Mouse (Mus musculus) monocyte, adult 5-6 weeks (primary cell): Measurements from ENCODE around the gene Rps25. TPM values are rescaled to one million over a fixed set of nuclear protein-coding genes. Genes with fewer than 3 reads are reported as not detected.
"Not testable (repeated sequence)": the region's sequence is repeated elsewhere in the genome, so short reads cannot be mapped to it uniquely, and the experiment has no call there.

Experiments used
- ATAC-seq: fragments of 153-309, 156-312 bp; replicated peaks from 2 replicates; pipeline ENCODE4 v1.8.0; 2017; ENCODE audit warnings: mild to moderate bottlenecking; ENCODE audit not compliant: low TSS enrichment, insufficient number of reproducible peaks, severe bottlenecking, poor library complexity, low FRiP score
- total RNA-seq: library from RNA; stranded (forward); fragments of 200-1000, 200-491, 200-594 nt; gene quantifications from 3 replicates; pipeline ENCODE4 v1.2.3, GENCODE M21; 2017

Rps25 gene
- total RNA-seq, 1 experiment from 2014 or later: 1,501 TPM

DNA sequence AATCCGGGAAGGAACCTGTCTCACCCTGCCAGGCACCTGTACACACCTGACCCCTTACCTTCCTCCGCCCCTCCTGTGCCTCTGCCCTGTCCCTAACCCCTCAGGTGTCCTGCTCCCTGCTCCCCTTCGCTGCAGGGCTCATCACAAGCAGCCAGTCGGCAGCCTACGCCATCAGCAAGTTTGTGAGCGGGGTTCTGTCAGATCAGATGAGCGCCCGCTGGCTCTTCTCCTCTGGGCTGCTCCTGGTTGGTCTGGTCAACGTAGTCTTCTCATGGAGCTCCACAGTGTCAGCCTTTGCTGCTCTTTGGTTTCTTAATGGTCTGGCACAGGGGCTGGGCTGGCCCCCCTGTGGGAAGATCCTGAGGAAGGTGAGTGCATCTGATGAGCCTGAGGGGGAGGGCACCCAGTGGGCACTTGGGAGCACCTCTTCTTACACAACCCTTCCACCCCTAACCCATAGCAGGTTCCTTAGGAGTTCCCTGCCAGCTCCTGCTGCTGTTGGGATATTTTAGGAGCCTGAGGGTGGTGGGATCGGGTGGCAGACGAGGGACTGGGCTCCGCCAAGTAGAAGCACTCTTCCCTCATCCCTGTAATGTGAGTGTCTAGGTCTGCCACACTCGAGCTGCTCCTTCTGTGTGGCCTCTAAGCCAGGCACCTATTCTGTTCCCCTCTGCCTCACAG is 7.7 kb upstream of the Rps25 start:
- ATAC-seq: no peak

DNA sequence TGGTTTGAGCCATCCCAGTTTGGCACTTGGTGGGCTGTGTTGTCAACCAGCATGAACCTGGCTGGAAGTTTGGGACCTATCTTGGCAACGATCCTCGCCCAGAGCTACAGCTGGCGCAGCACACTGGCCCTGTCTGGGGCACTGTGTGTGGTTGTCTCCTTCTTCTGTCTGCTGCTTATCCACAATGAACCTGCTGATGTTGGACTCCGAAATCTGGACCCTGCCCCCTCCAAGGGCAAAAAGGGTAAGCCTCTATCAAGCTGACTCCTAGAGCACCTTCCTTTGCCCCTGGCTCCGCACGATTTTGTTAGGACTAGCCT is 7.2 kb upstream of the Rps25 start:
- no peak for ATAC-seq

- ATAC-seq: no peak
Observed at GRCm38 (mm10) chr9:44401081-44401480, 5.9 kb upstream of the Rps25 start.

DNA sequence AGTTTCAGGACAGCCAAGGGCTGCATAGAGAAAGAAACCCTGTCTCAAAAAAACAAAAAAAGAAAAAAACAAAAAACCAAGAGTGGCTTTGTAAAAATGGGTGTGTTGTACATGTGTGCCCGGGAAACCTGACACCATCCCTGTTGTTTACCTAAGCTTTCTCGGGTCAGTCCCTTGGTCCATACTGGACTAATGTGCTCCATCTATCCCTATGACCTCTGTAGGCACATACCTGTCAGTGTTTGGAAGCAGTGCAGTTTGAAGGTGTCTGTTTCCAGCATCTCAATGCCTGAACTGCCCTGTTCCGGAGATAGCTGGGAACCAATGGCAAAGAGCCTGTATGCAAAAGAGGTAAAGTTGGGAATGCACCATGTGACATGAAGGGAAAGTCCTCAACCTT is 1.9 kb upstream of the Rps25 start:
- ATAC-seq: no peak

GRCm38 (mm10) chr9:44407752-44408097 is 786 bp downstream of the Rps25 start:
- ATAC-seq: no peak

DNA sequence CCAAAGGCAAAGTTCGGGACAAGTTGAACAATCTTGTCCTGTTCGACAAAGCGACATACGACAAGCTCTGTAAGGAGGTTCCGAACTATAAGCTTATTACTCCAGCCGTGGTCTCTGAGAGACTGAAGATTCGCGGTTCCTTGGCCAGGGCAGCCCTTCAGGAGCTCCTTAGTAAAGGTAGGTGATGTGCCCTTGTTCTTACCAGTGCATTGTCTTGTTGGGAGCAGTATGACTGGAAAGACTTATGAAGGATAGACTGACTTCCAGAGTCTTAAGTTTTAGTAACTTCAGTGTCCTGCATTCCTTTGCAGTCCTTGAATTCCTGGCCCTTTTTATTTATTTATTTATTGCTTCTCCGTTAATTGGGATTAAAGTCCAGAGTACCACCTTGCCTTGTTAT is 1.8 kb downstream of the Rps25 start:
- not testable (repeated sequence) for ATAC-seq

DNA sequence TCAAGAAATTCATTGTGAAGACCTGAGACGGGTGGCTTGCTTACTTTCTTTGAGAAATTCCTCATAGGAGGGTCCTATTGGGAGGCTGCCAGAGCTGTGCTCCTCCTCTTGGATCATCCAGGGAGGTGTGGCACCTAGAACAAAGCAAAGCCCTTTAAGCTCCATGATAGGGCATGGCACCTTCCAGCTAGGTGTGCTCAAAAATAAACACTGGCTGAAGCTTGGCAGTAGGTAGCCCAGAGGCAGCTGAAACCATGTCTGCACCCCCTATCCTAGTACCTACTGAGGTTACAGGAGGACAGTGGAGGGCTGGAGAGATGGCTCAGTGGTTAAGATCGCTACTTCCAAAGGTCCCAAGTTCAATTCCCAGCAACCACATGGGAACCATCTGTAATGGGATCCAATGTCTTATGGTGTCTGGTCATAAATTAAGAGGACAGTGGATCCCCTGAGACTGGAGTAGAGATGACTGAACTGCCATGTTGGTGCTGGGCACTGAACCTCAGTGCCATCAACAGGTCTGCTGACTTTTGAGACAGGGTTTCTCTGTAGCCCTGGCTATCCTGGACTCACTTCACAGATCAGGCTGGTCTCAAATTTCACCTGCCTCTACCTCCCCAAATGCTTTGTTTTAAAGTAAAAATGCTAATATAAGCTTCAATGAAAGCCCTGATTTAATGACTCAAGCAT is 3.9 kb downstream of the Rps25 start:
- no peak for ATAC-seq

DNA sequence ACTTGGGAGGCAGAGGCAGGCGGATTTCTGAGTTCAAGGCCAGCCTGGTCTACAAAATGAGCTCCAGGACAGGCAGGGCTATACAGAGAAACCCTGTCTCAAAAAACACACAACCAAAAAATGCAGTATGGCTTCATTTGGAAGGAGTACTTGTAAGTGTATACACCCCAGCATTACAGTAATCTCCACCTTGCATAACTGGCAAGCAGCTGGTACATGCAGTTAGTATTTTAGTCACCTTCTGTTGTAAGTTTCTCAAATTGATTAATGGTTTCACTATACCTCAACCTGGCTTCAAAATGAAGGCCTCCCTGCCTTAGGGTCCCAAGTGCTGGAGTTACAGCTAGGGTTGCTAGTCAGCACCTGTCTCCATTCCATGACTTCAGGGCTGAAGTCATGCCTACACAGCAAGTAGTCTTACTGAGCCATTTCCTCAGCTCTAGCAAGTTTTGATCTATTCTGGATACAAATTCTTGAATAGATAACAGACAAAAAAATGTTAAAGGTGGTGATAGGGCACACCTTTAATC is 4.7 kb downstream of the Rps25 start:
- no peak for ATAC-seq

DNA sequence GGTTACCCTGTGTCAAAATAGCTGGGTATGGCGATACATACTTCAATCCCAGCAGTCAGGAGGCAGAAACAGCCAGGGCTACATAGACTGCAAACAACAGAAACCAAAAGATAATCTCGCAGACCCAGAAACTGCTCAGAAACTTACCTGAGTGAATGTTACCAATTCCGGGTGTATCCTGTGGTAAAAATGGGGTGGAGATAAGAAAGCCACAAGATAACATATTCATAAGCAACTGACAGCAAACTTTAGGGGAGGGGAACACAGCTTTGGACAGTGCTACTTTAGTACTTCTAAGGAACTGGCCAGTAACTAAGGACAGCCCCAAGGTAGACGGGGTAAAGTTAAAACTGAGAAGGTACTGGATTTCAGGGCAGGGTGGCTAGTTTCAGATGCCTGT is 5.4 kb downstream of the Rps25 start:
- no peak for ATAC-seq

DNA sequence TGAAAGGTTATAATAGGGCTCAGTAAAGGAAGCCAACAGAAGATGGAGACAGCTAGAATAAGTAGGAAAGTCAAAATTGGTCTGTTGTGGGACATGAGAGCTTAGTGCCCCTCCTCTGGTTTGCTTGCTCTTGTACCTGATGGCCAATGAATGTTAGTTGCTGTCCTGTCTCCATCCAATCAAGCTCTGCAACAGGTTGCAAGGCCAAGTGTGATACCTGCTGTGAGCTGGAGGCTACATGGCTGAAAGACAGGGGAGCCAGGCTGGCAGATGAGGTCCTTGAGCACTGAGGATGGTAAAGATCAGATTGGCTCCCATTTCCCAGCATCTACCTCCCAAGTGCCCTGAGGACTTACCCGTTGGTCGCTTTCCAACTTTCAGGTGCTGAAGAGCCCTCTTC is 5.8 kb downstream of the Rps25 start:
- no peak for ATAC-seq

DNA sequence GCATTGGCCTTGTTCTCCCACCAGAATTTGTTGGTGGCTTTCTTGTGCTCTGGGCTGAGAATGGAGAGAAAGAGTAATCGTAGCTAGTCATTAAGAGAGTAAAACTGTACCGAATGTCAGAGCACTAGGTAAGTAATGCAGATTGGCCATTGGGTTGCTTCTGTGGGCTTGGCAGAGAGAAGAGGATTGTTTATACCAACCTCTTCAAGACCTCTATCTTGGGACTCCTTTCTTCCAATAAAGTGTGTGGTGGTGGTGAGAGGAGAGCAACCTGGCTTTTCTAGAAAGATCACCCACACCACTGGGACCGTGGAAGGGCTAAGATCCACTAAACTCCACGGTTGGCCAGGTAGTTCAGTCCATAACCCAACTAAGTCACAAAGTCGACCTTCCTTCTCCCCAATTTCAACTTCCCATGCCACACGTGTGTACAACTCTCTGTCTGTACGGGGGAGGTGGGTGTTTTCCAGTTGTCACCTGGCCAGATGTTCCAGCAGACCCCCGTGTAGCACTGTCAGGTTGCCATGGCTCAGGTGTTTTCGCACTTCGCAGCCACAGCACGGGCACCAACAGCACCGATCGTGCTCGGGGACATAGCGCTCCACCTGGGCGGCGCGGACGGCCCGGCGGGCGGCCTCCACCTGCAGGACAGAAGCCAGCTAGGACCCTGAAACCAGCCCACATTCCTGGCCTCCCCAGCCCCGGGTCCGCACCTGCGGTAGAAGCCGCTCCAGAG is 10.4 kb downstream of the Rps25 start:
- no peak for ATAC-seq

DNA sequence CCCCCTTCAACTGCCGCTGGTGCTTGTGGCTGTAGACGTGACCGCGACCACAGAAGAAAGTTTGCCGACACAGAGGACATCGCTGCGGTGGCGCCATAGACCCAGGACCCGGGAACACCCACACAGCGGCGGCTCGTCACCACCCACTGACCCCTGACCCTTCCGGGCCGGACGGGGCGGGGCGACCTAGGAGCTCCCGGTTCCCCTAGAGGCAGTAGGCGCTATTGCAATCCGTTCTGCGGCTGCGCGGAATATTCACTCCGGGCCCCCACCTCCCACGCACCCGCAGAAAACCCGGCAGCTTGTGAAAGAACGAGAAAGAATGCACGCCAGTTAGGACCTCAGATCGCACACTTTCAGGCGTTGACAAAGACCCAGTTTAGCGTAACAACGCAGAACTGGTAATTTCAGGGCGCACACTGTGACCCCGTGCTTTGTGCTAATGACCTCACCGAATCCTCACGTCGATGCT is 11.0 kb downstream of the Rps25 start:
- peak; percentile 97 for ATAC-seq

DNA sequence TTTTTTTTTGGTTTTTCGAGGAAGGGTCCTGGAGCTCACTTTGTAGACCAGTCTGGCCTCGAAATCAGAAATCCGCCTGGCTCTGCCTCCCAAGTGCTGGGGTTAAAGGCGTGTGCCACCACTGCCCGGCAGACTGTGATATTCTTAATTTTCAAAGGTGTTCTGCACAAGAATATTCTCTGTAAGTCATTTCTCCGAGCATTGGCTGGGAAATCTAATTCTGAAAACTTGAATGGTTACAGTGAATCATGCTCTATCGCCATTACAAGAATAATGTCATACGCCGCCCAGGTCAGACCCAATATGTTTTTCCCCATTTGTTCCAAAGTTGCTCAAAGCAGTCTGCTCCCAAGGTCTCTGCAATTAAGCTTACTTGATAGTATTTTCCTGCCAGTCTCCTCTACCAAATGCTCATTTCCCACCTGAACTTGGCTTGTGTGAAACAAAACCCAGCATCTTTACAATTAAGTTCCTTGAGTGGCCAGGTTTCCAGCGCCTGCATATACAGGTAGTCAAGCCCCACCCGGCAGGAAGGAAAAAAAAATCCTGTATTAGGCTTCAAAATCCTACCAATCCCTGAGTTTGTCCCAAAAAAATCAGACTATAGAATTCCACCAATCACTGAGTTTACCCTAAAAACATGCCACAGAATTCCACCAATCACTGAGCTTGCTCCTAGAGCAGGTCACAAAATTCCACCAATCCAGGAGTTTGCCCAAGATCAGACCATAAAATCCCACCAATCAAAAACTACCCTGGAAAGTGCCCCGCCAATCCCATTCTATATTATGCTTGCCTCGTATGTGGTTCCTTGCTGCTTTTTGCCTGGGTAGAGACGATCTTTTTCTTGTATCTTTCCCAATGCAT is 11.8 kb downstream of the Rps25 start, which contains the start of gene Ccdc84:
Ccdc84 (minus strand) TSS at position 51 of the 867 bp plus-strand sequence.
- ATAC-seq: no peak

DNA sequence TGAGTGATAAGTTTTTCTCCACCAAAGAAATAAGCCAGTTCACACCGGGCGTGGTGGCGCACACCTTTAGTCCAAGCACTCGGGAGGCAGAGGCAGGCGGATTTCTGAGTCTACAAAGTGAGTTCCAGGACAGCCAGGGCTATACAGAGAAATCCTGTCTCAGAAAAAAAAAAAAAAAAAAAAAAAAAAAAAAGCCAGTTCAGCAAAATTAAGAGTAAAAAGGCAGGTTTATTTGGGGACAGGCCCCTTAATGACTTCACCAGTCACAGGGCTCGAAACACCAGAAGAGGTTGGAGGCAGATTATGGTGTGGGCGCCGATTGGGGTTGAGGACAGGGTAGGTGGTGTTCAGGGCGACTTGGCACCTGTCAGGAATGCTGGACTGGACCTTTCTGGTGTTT is 12.8 kb downstream of the Rps25 start:
- not testable (repeated sequence) for ATAC-seq

DNA sequence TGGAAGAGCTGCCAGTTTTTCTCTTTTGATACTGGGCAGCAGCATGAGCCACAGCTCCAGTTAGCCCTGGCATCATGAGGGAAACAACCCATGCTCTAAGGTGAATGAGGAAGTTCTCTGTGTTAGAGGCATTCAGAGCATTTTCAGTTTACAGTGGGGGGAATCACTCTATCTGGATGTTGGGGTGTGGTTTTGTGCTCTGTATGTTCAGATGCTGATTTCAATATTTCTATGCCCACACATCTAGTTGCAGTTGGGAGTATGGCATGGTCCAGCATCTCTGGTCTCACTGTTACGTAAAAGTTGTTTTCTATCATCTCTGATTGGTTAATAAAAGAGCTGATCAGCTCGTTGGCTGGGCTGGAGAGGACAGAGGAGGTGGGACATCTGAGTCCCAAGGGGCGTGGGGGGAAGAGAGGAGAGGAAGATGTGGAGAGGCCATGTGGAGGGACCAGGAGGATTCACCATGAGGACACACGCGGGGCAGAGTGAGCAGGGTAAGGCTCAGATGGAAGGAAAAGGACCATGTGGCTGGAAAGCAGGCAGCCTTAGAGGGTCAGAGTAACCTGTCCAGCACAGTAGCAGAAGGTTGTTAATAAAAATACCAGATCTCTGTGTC is 13.4 kb downstream of the Rps25 start:
- ATAC-seq: no peak

DNA sequence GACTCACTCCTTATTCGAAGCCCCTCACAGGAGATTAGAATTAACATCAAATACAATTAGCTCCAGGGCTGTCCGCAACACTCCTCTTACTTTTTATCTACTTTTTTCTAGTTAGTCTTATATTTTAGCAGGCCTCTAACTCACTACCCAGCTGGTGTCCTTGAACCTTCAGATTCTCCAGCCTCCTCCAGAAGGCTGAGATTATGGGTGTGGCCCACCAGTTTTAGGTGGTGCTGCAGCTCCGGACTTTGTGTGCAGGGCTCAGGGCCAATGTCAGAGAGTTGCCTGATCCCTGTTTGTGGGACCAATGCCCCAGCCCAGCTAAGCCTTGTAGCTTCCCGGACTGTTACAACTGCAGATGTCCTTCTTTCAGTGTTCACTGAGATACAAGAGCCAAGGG is 16.6 kb downstream of the Rps25 start:
- ATAC-seq: no peak

DNA sequence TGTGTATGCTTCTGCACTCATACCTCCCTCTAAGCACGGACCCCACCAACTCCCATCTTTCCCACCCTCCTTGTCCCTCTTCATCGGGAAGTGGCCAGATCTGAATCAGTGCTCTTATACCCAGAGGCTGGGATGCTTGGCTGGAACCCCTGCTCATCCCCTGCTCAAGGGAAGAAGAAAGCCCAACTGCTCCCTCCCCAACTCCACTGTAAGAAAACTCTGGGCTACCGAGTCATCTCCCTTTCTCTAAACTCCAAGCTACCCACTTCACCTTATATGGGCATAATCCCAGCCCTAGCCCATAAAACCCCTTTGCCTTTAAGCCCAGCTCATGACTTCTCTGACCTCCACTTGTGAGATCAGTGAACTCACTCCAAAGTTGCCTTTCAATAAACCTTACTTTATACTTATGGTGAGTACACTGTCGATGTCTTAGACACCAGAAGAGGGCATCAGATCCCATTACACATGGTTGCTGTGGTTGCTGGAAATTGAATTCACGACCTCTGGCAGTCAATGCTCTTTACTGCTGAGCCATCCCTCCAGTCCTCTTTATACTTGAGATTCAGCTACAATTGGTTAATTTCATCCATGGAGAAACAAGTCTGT is 25.7 kb downstream of the Rps25 start:
- ATAC-seq: no peak

DNA sequence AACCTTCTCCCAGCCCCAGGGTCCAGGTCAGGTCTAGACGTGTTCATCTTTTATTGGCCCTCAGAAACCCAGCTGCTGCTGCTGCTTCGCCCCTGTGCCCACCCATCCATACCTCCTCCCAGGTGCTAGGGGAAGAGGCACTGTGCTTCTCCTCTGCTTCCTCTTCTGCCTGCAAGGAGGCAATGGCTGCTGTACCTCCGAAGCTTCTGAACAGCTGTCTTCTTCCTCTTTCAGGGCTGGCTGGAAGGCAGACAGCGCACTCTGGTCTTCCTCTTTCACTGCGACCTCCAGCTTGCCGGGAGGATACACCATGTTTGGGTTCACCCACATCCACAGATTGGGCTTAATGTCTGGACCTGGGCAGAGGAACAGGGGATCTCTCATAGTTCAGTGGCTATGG is 28.8 kb downstream of the Rps25 start:
- ATAC-seq: peak; percentile 94
